Mouse (Mus musculus) left cerebral cortex, adult 11 months (tissue): ENCODE data around the gene Tac2.
"Not testable (repeated sequence)": the region's sequence is repeated elsewhere in the genome, so short reads cannot be mapped to it uniquely, and the experiment has no call there.

Experiments
- DNase-seq: peaks from one replicate; pipeline ENCODE4 v3.0.0; 2022; ENCODE audit warnings: low spot score

Gene Tac2

DNA sequence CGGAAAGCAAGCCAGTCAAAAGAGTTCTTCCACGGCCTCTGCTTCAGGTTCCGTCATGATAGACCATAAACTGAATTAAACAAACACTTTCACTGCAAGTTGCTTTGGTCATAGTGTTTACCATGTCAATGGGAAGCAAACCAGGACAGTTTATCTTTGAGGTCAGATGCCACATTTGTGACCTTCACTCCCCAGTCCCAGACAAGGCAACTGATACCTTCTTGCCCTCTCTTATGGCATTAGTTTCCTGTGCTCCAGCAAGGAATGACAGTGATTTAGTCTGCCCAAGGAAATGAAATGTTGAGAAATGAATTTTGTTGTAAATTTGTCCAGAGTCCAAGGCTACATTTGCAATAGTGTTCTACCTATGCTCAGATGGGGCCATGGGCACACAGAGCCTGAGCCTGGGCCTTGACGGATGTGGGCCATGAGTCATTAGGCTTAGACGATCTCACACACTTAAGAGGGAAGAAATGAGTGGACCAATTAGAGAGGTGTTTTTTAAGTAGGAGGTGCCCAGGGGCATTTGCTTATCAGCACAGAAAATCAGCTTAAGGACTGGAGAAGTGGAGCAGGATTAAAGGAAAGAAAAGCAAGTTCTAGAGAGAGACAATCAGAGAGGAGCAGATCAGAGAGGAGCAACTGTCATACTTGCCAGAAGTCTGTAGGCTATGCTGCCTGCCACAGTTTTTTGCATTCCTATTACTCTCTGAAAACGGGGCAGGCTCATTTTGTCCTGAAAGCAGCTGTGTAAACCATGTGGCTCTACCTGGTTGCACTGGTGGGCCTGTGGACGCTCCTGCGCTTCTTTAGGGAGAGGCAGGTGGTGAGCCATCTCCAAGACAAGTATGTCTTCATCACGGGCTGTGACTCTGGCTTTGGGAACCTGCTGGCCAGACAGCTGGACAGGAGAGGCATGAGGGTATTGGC is 35.2 kb downstream of the Tac2 start, which contains the start of the genes Rdh1 and Rdh16f1:
Gene Rdh1 (plus strand): TSS at position 541 of the 930 bp plus-strand sequence.
Gene Rdh16f1 (plus strand): TSS at position 607 of the 930 bp plus-strand sequence.
- DNase-seq = no peak

DNA sequence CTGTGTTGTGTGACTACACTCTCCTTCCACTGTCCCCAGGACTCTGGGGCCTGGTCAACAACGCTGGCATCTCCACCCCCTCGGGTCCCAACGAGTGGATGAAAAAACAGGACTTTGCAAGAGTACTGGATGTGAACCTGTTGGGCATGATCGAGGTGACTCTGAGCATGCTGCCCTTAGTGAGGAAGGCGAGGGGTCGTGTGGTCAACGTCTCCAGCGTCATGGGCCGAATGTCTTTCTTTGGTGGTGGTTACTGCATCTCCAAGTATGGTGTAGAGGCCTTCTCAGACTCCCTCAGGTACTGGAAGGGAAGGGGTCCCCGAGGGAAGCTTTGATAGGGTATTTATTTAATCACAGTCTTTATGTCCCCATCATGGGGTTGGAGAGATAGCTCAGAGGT is 38.6 kb downstream of the Tac2 start:
- not testable (repeated sequence) for DNase-seq

DNA sequence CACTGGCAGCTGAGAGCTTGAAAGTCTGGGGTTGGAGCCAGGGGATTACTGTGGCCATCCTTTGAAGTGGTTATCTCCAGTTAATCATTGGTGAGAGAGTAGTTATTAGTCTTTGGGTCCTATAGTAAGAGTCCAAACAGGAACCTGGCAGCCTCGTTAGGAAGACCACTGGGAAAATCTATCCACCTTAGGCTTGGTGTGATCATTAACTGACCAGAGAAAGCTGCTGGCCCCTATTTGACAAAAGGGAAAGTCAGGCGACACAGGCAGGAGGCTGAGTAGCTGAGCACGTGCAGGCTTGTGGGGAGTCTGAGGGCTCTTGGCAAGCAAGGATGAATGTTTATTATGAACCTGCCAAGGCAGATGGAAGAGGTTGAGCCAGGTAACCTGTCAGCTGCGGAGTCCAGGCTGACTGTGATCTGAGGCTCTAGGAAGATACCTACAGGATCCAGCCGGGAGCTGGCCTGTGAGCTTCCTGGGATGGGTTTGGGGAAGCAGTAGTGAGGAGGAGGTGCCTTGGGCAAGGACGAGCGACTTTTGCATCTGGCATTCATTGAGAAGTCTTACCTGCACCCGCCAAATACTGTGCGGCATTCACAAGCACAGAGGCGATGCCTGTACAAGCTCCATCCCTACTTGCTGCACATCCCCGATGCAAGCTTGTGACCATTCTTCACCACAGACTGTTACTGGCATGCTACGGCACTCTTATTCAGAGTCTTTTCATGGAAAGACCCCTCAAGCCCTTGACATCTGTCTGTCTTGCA is 39.8 kb downstream of the Tac2 start:
- no peak for DNase-seq

DNA sequence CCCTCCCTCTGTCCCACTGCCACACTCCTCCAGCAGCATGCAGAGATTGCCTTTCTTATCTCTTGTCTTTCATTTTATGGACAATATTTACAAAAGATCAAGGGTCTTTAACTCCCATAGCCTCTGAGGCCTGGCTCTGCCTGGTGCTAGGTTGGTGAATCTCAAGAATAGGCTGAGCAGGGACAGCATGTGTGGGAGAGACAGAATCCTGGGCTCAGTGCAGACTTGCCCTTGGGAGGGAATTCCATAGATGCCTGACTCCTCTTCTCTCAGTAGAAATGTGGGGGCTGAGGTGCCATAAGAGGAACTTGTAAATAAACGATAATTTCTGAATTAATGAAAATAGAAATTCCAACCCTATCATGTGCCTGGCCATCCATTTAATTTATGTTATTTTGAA is 42.3 kb downstream of the Tac2 start:
- no peak for DNase-seq

DNA sequence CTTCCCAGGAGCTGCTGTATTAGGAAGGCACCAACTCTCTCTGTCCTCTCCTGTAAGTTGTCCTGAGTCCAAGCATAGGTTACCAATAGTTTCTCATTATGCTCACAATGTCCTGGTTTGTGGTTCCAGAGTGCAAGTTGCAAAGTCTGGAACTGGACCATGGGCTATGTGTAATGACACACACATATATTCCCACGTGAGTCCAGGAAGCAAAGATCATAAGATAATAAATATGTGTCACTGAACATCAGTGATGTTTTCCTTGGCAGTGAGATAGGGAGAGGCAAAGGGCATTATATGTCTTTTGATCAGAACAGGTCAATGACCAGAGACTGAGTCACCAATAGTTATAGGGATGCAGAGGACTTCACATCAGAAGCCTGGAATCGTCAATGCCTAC is 51.7 kb downstream of the Tac2 start, which contains the start of gene Rdh9:
Gene Rdh9 (plus strand): TSS at position 376 of the 400 bp plus-strand sequence.
- no peak for DNase-seq
